34 mouse cellular contexts compared by ENCODE assay signal in genomic region chr3:14797069-14797468, GRCm38 (mm10). TPM values are rescaled to one million over a fixed set of nuclear protein-coding genes. Genes with fewer than 3 reads are reported as not detected.
"Had no signal": no experiment of that assay in that cellular context is flagged by ENCODE, and none has a peak within 500 bp of the region (broad histone marks: within the 10 kb centered on the region; RNA-seq: fewer than 3 reads in every experiment).

No protein-coding gene starts in this region.

- H3K27me3 ChIP-seq: limb, embryonic 12.5 days; limb, embryonic 13.5 days; limb, embryonic 15.5 days; liver, embryonic 12.5 days; liver, embryonic 13.5 days; liver, embryonic 15.5 days; lung, embryonic 15.5 days; megakaryocyte, embryonic 14.5 days; midbrain, embryonic 12.5 days; midbrain, embryonic 13.5 days; midbrain, embryonic 15.5 days; neural tube, embryonic 12.5 days had no signal

- H3K4me1 ChIP-seq: limb, embryonic 10.5 days; limb, embryonic 12.5 days; limb, embryonic 13.5 days; limb, embryonic 15.5 days; liver, embryonic 12.5 days; liver, embryonic 13.5 days; liver, embryonic 15.5 days; lung, embryonic 15.5 days; megakaryocyte, embryonic 14.5 days; midbrain, embryonic 10.5 days; midbrain, embryonic 12.5 days; midbrain, embryonic 13.5 days; midbrain, embryonic 15.5 days; neural tube, embryonic 12.5 days had no signal

- H3K4me3 ChIP-seq: limb, embryonic 10.5 days; limb, embryonic 12.5 days; limb, embryonic 13.5 days; limb, embryonic 15.5 days; liver, embryonic 12.5 days; liver, embryonic 13.5 days; liver, embryonic 15.5 days; lung, embryonic 15.5 days; megakaryocyte, embryonic 14.5 days; midbrain, embryonic 10.5 days; midbrain, embryonic 12.5 days; midbrain, embryonic 13.5 days; midbrain, embryonic 15.5 days; myocyte; neural tube, embryonic 12.5 days had no signal

- H3K27ac ChIP-seq: limb, embryonic 10.5 days; limb, embryonic 12.5 days; limb, embryonic 13.5 days; limb, embryonic 15.5 days; liver, embryonic 12.5 days; liver, embryonic 13.5 days; liver, embryonic 14.5 days; liver, embryonic 15.5 days; lung, embryonic 15.5 days; macrophage; midbrain, embryonic 10.5 days; midbrain, embryonic 12.5 days; midbrain, embryonic 13.5 days; midbrain, embryonic 15.5 days; neural tube, embryonic 12.5 days had no signal

- H3K9ac ChIP-seq: limb, embryonic 12.5 days; limb, embryonic 13.5 days; limb, embryonic 15.5 days; liver, embryonic 12.5 days; liver, embryonic 13.5 days; liver, embryonic 14.5 days; liver, embryonic 15.5 days; liver, postnatal 0 days; lung, embryonic 14.5 days; lung, embryonic 15.5 days; midbrain, embryonic 12.5 days; midbrain, embryonic 13.5 days; midbrain, embryonic 15.5 days; neural tube, embryonic 12.5 days had no signal

- H3K9me3 ChIP-seq: limb, embryonic 10.5 days; limb, embryonic 12.5 days; limb, embryonic 13.5 days; limb, embryonic 15.5 days; liver, embryonic 12.5 days; liver, embryonic 13.5 days; liver, embryonic 15.5 days; lung, embryonic 15.5 days; megakaryocyte, embryonic 14.5 days; midbrain, embryonic 10.5 days; midbrain, embryonic 12.5 days; midbrain, embryonic 13.5 days; midbrain, embryonic 15.5 days; neural tube, embryonic 12.5 days had no signal

- H3K36me3 ChIP-seq: limb, embryonic 10.5 days; limb, embryonic 12.5 days; limb, embryonic 13.5 days; limb, embryonic 15.5 days; liver, embryonic 12.5 days; liver, embryonic 13.5 days; liver, embryonic 15.5 days; lung, embryonic 15.5 days; midbrain, embryonic 10.5 days; midbrain, embryonic 12.5 days; midbrain, embryonic 13.5 days; midbrain, embryonic 15.5 days; neural tube, embryonic 12.5 days had no signal

- DNase-seq: liver; liver, embryonic 13.5 days; liver, postnatal 0 days; lung, adult 18-20 months; lung, adult 2 months; lung, embryonic 14.5 days; lung, postnatal 10 days; lung, postnatal 14 days; lung, postnatal 36 days; lung, postnatal 4 days; midbrain, embryonic 14.5 days had no signal

RNA-seq across cellular contexts. Expression of gene Car1, which starts 11.1 kb away (rescaled TPM):
- total RNA-seq: left cerebral cortex, postnatal 10 days; left cerebral cortex, postnatal 14 days; left cerebral cortex, postnatal 25 days; midbrain, postnatal 0 days; monocyte, adult 5-6 weeks had no signal
- polyA plus RNA-seq: limb, embryonic 10.5 days; limb, embryonic 12.5 days; lung, embryonic 14.5 days; macrophage; midbrain, embryonic 10.5 days; midbrain, embryonic 11.5 days; midbrain, embryonic 12.5 days; midbrain, embryonic 13.5 days; midbrain, embryonic 14.5 days; midbrain, embryonic 16.5 days; neural tube, embryonic 12.5 days had no signal
